Mouse (Mus musculus): ENCODE measurements around the gene Plscr3. TPM values are rescaled to one million over a fixed set of nuclear protein-coding genes. Genes with fewer than 3 reads are reported as not detected.

Plscr3 gene
- total and polyA plus RNA-seq, 3 experiments = 4.6 to 26.0 TPM; not detected in 1

- Histone ChIP-seq H3K9ac (ENCODE audit: control insufficient read depth, low read depth, low read length, poor library complexity, severe bottlenecking) (no peak overlapping the region), H3K9me3 (replicated peaks; ENCODE audit: insufficient read depth, low read length) (no peaks in the 10 kb centered on the region), H3K27ac (ENCODE audit: control insufficient read depth, low read depth, low read length) (no peak overlapping the region), H3K4me3 (ENCODE audit: control insufficient read depth in 1 of 2, insufficient read depth in 1 of 2, low read depth in 2 of 2, low read length in 2 of 2) (no peak overlapping the region), H3K27me3 (ENCODE audit: control insufficient read depth in 1 of 2, insufficient read depth in 2 of 2, low read length in 2 of 2) (no peaks in the 10 kb centered on the region; a peak in 1 of 4 replicates), H3K36me3 (ENCODE audit: control insufficient read depth in 1 of 2, insufficient read depth in 2 of 2, low read length in 2 of 2) (peaks cover 0 to 8% of the 10 kb centered on the region in 2 experiments; a peak in 2 of 4 replicates), H3K79me2 (ENCODE audit: control insufficient read depth, insufficient read depth, low read length, poor library complexity) (no peaks in the 10 kb centered on the region), H3K4me1 (ENCODE audit: control insufficient read depth in 1 of 2, insufficient read depth in 2 of 2, low read length in 2 of 2) (peaks cover 2 to 20% of the 10 kb centered on the region in 2 experiments; a peak in 3 of 4 replicates)
- no peak for TF ChIP-seq MXI1 (IDR thresholded peaks at IDR 0.05; ENCODE audit: low read depth, low read length)
- 0 out of 2 replicates have a peak, but pooled peaks have one; percentile 29 for TF ChIP-seq ZNF384 (IDR thresholded peaks at IDR 0.05; ENCODE audit: low read depth, low read length)
- no peak for DNase-seq (ENCODE audit: low read depth, low spot score)
Observed at GRCm38 (mm10) chr11:69871822-69872221, 25.6 kb downstream of the Plscr3 start.

- H3K36me3 ChIP-seq (ENCODE audit: control insufficient read depth in 1 of 2, insufficient read depth in 2 of 2, low read length in 2 of 2) = peaks cover 0 to 11% of the 10 kb centered on the region in 2 experiments; a peak in 2 of 4 replicates
- H3K4me1 ChIP-seq (ENCODE audit: control insufficient read depth in 1 of 2, insufficient read depth in 2 of 2, low read length in 2 of 2) = peaks cover 2 to 20% of the 10 kb centered on the region in 2 experiments; a peak in 3 of 4 replicates
- no peak overlapping the region for H3K27ac ChIP-seq (ENCODE audit: control insufficient read depth, low read depth, low read length)
- TF ChIP-seq RAD21 (IDR thresholded peaks at IDR 0.05; ENCODE audit: low read depth, low read length) (no peak), CHD1 (IDR thresholded peaks at IDR 0.05; ENCODE audit: low read depth, low read length) (no peak), POLR2AphosphoS2 (IDR thresholded peaks at IDR 0.05; ENCODE audit: low read length) (no peak), ETS1 (IDR thresholded peaks at IDR 0.05; ENCODE audit: low read depth, low read length) (no peak), ZC3H11A (IDR thresholded peaks at IDR 0.05; ENCODE audit: low read depth, low read length) (no peak), JUND (IDR thresholded peaks at IDR 0.05; ENCODE audit: low read depth, low read length) (no peak), MAFK (IDR thresholded peaks at IDR 0.05; ENCODE audit: borderline replicate concordance, low read depth, low read length) (no peak), TCF12 (IDR thresholded peaks at IDR 0.05; ENCODE audit: low read depth, low read length) (no peak), NELFE (IDR thresholded peaks at IDR 0.05; ENCODE audit: low read depth, low read length) (no peak), POLR2A (IDR thresholded peaks at IDR 0.05; ENCODE audit: control insufficient read depth in 1 of 2, insufficient read depth in 1 of 2, low read depth in 1 of 2, low read length in 2 of 2, poor library complexity in 1 of 2) (no peak), GABPA (IDR thresholded peaks at IDR 0.05; ENCODE audit: low read depth, low read length) (no peak), BHLHE40 (IDR thresholded peaks at IDR 0.05; ENCODE audit: borderline replicate concordance, low read depth, low read length) (no peak), CTCF (IDR thresholded peaks at IDR 0.05 in 2 of 3, conservative IDR thresholded peaks at IDR 0.05 in 1 of 3; ENCODE audit: control insufficient read depth in 1 of 3, insufficient read depth in 1 of 3, low read depth in 2 of 3, low read length in 3 of 3, poor library complexity in 1 of 3, severe bottlenecking in 1 of 3) (no peak), TBP (IDR thresholded peaks at IDR 0.05; ENCODE audit: low read depth, low read length) (no peak)
- no peak overlapping the region for H3K9ac ChIP-seq (ENCODE audit: control insufficient read depth, low read depth, low read length, poor library complexity, severe bottlenecking)
- no peak for DNase-seq (ENCODE audit: low read depth, low spot score)
- H3K27me3 ChIP-seq (ENCODE audit: control insufficient read depth in 1 of 2, insufficient read depth in 2 of 2, low read length in 2 of 2) = no peaks in the 10 kb centered on the region; a peak in 1 of 4 replicates
- no peaks in the 10 kb centered on the region for H3K79me2 ChIP-seq (ENCODE audit: control insufficient read depth, insufficient read depth, low read length, poor library complexity)
- H3K9me3 ChIP-seq (replicated peaks; ENCODE audit: insufficient read depth, low read length) = no peaks in the 10 kb centered on the region
- H3K4me3 ChIP-seq (ENCODE audit: control insufficient read depth in 1 of 2, insufficient read depth in 1 of 2, low read depth in 2 of 2, low read length in 2 of 2) = no peak overlapping the region
Observed at GRCm38 (mm10) chr11:69872451-69872850, 26.3 kb downstream of the Plscr3 start.

Data from MEL (cell line).